Mouse (Mus musculus): ENCODE results near the gene Arl13a. TPM values are rescaled to one million over a fixed set of nuclear protein-coding genes. Genes with fewer than 3 reads are reported as not detected.

Arl13a gene
- total RNA-seq (2023), result not detected

DNA sequence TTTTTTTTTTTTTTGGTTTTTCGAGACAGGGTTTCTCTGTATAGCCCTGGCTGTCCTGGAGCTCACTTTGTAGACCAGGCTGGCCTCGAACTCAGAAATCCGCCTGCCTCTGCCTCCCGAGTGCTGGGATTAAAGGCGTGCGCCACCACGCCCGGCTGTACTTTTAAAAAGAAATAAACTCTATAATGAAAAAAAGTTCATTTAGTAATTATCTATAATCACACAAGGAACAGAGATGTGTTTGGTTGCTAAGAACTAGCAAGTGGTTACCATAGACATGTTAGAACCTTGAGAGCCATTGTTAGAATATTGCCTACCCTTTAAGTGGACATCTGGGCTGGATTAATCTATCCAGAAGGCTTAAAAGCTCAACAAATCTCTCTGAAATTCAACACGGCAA is at the start of gene Arl13a:
Arl13a (plus strand) TSS at position 301 of the 400 bp plus-strand sequence.

DNA sequence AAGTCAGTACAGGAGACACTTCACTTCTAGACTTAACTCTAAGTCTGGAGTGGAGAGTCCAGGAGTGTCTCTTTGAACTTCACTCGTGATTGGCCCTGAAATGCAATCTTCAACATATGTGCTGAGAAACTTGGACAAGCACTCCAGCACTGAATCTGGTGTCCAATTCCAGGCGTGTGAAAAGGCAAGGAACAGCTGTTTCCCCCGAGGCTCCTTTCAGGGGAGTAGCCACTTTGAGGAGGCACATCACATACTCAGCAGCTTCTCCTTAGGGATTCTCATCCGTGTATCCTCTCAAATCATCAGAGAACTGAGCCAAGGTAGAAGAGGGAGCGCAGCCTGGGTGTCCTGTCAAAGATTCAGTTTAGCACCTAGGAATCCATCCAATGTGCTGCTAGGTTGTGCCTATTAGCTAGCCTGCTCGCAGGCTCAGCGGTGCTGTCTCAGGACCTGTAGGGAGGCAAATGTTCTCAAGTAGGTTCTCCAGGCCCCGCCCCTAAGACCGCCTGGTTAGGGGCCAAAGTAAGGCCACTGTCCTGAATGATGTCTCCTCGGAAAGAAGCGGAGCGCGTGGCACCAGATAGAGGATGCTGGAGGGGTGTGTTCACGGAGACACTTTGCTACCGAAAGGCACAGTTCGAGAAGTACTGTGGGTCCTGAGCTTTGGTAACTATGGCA is 25.1 kb upstream of the Arl13a start, which contains the start of gene Xkrx:
Xkrx (minus strand) TSS at position 34 of the 678 bp plus-strand sequence.

DNA sequence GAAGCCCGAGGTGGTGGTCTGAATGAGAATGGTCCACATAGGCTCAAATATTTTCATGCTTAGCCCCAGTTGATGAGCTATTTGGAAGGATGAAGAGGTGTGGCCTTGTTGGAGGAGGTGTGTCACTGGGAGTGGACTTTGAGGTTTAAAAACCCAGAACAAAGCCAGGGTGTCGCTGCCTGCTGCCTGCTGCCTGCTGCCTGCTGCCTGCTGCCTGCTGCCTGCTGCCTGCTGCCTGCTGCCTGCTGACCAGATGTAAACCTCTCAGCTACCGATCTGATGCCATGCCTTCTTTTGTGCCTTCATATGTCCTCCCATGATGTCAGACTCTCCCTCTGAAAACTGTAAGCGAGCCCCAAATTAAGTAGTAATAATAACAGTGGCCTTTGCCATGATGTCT is 34.6 kb downstream of the Arl13a start, which contains the start of gene Nox1:
Nox1 (minus strand) TSS at position 101 of the 400 bp plus-strand sequence.

Other genes with a start within 250 kb of the Arl13a start
- under 1 TPM; 0.26 to 0.33 TPM for gene Sytl4, start 205.7 kb upstream of the Arl13a start, total RNA-seq (2023)
- gene Cstf2, start 128.3 kb upstream of the Arl13a start, total RNA-seq (2023), result 10 to 100 TPM; 15.5 to 19.4 TPM
- gene Xkrx, start 25.4 kb upstream of the Arl13a start, total RNA-seq (2023), result under 1 TPM; 0.11 to 0.60 TPM
- not detected for gene Nox1, start 34.5 kb downstream of the Arl13a start, total RNA-seq (2023)
- gene Trmt2b, start 89.5 kb downstream of the Arl13a start, total RNA-seq (2023), result 10 to 100 TPM; 14.6 to 16.4 TPM
- gene Tmem35a, start 107.7 kb downstream of the Arl13a start, total RNA-seq (2023), result not detected
- gene Cenpi, start 120.6 kb downstream of the Arl13a start, total RNA-seq (2023), result 10 to 100 TPM; 11.2 to 13.1 TPM
- under 1 TPM; 0.29 to 0.42 TPM for gene Drp2, start 217.1 kb downstream of the Arl13a start, total RNA-seq (2023)

Data from neutrophil, adult 83 days (primary cell).